Mouse (Mus musculus) adrenal gland (tissue): ENCODE measurements around the gene Mt4.
"Not testable (repeated sequence)": the region's sequence is repeated elsewhere in the genome, so short reads cannot be mapped to it uniquely, and the experiment has no call there.

Source experiments
- intact Hi-C: fragments of 180-260 bp; cut with DNase I; formaldehyde crosslinking; loops from one replicate; pipeline ENCODE4 v1.15.1; 2025

Mt4 gene

DNA sequence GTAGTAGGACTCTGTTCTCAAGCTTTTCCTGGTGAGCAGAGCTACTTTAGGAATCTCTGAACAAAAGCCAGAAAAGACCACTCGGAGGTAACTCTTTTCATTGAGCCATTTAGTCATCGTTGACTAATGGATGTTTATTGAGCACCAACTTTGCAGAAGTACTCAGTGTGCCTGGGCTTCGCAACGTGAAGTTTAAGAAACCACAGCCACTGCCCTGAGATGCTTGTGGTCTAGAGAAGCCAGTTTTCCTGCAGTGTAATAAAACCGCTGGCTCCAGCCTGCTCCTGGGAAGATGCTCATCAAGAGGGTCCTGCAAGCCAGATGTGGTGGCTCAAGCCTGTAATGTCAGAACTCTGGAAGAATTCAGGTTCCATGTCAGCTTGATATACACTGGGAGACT lies 4.9 kb upstream of the Mt4 start:
- intact Hi-C loops: no loop called here

DNA sequence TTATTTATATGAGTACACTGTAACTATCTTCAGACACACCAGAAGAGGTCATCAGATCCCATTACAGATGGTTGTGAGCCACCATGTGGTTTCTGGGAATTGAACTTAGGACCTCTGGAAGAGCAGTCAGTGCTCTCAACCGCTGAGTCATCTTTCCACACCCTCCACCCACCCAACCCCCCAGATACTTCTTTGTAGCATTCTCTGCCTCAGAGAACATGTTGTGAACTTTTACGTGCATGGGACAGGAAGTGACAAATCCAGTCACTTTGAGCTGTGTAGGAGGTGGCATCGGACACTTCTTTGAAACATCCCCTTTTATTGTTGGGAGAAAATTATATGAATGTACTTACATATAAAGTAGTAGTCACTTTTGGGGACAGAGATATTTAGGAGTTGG lies 2.4 kb upstream of the Mt4 start:
- intact Hi-C loops: not testable (repeated sequence)

DNA sequence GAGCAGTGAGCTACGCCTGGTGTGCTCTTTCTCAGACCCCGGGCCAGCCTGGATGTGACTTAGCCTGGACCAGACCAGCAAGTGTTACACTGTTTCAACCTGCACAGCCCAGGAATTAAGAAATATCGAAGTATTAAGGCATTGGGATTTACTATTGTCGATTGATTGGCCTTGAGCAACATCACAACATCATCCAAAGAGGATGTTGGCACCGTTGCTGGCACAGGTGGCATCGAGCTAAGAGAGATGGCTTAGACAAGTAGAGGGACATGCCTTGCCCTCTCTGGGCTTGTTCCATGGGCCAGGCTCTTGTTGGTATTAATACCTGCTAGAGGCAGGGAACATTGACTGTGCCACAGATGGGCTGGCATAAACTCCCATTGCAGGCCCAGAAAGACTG lies 1.4 kb upstream of the Mt4 start:
- intact Hi-C loops: no loop called here

DNA sequence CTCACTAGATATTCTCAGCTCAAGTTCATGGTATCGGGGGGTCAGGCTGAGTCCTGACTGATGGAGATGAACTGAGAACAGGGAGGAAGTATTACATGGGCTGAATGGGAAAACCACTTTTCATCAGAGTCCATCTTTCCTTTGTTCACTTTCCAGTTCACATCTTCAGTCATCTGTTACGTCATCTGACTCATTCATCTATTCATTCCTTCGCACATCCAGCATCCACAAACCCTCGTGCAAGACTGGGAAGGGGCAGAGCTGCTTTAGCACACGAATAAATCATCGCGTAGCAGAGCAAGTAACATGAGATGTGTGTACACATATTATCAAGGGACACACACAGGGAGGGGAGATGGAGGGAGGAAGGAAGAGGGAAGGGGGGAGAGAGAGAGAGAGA lies 805 bp upstream of the Mt4 start:
- intact Hi-C loops: no loop called here

DNA sequence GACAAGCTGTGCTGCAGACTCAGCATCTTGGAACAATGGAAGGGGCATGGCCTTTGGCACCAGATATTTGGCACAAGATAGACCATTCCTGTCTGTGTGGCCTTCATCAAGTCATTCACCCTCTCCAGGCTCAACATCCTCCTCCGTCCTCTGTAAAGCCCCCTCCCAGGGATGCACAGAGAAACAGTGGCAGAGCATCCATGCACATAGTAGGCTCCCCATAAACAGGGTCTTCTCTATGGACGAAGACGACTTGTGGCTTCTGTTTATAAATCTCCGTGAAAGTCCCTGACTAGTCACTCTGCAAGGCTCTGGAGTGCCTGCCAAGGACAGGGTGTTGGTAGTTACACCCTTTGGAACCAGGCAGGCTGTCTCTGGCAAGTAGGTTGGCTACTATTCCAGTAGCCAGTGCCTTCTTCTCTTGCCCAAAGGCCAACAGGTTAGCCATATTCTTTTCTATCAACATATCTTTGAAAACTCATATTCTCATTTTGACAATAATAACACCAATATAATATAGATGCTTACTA lies 3.3 kb downstream of the Mt4 start:
- intact Hi-C loops: no loop called here

DNA sequence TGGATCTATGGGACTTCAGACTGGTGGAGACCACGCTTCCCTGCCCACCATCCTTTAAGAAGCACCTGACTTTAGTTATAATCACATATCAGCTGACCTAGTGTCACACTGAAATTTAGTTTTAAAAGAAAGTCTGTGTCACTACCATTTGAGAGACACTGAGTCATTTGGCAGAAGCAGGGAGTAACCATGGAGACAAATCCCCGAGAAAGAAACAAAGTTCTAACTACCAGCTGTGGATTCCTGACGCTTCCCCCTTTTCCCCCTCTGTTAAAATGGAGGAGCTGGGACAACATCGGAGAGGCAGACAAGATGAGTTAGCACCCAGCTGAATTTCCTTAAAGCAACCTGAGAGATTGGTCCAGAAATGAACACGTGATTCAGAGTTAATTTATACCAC lies 11.2 kb downstream of the Mt4 start:
- intact Hi-C loops: no loop called here

DNA sequence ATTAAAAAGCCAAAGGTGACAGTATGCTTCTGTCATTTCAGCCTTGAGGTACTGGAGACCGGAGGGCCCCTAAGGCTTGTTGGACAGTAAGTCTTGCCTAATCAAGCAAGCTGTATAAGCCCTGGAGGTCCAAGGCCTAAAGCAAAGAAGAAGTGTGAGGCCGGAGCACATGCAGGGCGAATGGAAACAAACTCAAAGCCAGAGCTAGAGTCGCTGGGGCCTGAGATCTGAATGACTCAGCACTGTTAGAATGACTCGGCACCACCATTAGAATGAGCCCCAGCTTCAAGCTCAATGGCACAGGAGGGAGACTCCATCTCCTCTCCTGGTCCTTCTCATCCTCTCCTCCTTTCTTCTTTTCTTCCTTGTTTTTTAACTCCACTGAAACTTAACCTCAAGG lies 13.9 kb downstream of the Mt4 start:
- intact Hi-C loops: loop anchor here (5.0 kb wide), 1 partner anchor 39 kb away; no protein-coding TSS in a partner anchor

DNA sequence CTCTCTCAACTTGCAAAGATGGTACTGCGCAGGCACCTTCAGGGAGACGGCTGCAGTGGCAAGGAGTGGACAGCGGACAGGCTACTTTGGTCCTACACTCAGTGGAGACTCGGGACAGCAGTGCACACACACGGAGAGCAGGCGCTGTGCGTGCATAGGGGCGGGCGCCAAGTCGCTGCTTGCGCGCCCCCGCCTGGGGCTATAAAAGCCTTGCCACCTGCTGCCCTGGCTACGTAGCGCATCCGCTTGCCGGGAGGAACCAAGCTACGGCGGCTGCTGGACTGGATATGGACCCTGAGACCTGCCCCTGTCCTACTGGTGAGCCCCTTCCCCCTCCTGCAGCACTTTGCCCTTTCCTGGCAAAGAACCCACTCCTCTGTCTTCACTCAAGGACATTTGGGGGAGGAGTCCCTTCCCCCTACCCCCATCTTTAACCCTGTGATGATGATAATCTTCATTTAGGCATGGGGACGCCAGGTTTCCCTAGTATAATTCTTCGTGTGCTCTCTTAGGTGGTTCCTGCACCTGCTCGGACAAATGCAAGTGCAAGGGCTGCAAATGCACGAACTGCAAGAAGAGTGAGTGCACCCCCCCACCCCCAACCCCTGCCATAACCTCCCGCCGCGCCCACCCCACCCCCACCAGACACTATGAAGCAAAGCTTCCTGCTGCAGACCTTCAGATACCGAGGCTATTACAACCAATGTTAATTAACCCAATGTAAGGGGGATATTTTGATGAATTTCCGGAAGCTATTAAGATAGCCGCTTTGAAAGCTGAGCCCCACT lies 15.7 kb downstream of the Mt4 start, which contains the start of gene Mt3:
Gene Mt3 (plus strand): TSS at position 95 of the 788 bp plus-strand sequence.
- intact Hi-C loops: loop anchor here (5.0 kb wide), 1 partner anchor 40 kb away; no protein-coding TSS in a partner anchor

DNA sequence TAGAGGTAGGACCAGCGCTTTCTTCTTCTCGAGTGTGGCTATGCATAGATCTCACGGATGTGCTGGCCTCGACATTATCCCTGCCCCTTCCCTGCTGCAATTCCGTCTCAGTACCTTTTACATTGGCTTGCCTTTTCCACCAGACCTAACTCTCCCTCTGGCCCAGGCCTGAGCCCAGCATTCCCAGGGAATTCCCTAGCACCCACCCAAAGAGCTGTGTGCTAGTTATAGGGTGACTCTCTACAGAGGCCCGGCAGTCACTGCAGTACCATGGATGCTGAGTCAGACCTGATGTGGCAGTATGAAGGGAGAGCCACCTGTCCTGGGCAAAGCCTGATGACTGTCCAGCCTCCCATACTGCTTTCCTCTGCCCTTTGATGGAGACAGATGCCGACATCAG lies 16.5 kb downstream of the Mt4 start:
- intact Hi-C loops: loop anchor here (5.0 kb wide), 1 partner anchor 41 kb away; no protein-coding TSS in a partner anchor

DNA sequence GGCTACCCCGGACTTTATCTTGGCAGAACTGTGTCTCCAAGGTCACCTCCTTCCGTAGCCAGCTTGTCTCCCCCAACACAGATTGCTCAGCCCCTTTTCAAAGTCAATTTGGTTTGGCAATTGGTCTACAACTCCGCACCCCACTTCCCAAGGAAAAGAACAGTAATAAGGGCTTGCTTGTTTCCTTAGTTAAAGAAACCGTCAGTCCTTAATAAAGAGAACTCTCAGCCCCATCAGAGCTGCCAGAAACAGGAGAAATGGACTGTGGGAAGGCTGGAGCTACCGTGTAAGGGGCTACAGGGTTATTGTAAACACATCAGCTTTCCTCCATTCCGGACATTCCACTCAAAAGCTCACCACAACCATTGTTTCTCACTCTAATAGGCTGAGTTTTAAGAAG lies 17.5 kb downstream of the Mt4 start:
- intact Hi-C loops: loop anchor here (5.0 kb wide), 1 partner anchor 42 kb away; no protein-coding TSS in a partner anchor

DNA sequence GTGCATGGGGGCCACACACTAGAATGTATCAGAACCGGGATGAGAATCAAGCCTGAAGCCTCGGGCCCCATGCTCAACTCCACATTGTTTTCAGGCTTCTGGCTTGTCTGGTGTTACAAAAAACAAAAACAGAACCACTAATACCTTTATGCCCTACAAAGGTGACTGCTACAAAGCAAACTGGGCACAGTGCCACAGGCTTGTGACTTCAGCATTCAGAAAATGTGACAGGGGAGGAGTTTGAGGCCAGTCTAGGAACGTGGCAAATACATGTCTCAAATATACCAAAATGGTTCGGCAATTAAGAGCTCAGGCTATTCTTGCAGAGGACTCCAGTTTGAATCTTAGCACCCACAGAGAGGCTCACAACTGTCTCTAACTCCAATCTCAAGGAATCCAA lies 19.1 kb downstream of the Mt4 start:
- intact Hi-C loops: no loop called here

DNA sequence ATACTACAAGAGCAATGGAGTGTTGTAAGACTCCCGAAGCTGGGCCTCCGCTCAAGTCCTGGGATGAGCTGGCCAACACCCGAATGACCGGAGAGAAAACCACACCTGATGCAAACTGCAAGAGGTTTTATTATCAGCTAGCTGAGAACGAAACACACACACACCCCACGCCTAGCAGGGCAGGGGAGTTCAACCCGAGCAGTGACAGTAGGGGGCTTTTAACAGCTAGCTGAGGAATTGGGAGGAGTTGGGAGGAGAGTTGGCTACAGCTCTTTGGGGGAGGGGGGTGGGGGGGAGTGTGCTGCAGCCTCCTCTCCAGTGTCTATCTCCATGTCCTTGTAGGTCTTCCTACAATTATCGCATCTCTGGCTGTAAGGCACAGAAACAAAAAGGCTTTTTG lies 28.8 kb downstream of the Mt4 start:
- intact Hi-C loops: loop anchor here (2.0 kb wide), 1 partner anchor 33 kb away; no protein-coding TSS in a partner anchor

DNA sequence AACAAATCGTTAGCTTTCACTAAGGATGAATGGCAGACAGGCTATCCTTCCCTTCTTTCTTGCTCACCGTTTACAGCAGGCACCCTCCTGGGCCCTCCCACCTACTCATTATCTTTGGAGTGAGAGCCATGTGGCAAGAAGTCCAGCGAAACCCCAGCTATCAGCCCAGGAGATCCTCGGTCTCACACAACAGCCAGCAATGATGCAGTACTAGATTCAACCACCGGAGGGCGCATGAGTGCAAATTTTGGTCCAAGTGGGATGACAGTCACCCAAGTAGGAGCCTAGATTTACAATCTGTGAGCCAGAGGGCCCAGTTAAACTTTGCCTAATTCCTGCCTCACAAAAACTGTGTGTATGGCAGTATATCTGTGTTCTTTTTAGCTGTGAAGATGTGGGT lies 30.2 kb downstream of the Mt4 start:
- intact Hi-C loops: loop anchor here (2.0 kb wide), 1 partner anchor 32 kb away; no protein-coding TSS in a partner anchor

DNA sequence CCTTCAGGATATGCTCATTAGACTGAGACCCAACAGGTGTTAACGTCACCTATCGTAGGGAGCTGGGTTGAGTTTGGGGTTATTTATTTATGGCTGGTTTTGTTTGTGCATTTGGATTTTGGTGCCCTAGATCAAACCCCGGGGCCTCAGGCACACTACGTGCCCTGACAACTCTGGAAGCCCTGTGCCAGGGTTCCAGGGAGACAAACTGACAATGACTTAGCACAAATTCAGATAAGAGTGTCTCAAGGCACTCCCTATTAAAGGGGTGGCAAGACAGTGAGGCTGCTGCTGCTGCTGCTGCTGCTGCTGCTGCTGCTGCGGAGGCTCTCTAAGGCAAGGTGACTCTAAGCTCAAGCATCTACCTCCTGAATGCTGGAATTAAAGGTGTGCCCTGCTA lies 32.5 kb downstream of the Mt4 start:
- intact Hi-C loops: no loop called here

DNA sequence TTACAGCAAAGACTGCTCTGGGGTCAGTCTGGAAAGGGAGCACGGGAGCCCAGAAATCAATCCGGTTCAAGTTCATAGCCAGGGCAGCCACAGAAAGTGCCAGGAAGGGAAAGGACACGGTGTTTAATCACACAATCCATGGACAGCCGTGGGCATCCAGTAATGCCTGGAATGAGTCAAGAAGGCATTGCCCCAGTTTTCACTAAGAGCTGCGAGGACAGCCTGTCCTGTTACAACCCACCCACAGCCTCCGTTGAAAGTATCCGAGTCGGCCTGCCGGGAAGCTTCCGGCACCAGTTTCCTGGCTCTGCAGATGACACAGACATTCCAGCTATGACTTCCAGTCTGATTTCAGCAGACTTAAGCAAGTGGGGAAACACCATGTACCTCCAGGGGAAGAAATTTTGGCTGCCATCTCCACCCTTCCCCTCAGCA lies 34.3 kb downstream of the Mt4 start:
- intact Hi-C loops: no loop called here

DNA sequence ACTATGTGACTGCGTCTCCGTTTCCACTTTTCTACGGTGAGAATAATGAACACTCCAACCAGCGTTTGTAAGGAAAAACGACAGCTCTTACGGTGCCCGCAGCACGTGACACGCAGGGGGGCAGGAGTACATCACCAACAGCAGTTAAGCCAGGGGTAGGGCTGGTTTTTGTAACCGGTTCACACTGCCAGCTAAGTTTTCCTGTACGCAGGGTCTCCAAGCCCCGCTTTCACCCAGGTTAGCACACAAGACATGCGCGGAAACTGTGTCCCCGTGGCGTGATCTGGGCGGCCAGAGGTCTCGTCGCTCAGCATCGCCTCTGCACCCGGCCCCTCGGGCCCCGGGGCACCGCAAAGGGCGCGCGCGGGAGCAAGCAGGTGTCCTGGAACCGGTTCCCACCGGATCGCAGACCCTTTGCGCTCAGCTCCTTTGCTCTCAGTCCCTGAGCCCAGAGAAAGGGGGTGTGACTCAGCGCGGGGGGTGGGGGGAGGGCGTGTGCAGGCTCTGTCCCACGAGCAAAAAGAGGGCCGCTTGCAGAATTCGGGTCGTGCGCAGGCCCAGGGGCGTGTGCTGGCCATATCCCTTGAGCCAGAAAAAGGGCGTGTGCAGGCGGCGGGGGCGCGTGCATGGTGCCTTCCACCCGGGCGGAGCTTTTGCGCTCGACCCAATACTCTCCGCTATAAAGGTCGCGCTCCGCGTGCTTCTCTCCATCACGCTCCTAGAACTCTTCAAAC lies 35.2 kb downstream of the Mt4 start, which contains the start of gene Mt2:
Gene Mt2 (plus strand): TSS at position 590 of the 734 bp plus-strand sequence.
- intact Hi-C loops: no loop called here

DNA sequence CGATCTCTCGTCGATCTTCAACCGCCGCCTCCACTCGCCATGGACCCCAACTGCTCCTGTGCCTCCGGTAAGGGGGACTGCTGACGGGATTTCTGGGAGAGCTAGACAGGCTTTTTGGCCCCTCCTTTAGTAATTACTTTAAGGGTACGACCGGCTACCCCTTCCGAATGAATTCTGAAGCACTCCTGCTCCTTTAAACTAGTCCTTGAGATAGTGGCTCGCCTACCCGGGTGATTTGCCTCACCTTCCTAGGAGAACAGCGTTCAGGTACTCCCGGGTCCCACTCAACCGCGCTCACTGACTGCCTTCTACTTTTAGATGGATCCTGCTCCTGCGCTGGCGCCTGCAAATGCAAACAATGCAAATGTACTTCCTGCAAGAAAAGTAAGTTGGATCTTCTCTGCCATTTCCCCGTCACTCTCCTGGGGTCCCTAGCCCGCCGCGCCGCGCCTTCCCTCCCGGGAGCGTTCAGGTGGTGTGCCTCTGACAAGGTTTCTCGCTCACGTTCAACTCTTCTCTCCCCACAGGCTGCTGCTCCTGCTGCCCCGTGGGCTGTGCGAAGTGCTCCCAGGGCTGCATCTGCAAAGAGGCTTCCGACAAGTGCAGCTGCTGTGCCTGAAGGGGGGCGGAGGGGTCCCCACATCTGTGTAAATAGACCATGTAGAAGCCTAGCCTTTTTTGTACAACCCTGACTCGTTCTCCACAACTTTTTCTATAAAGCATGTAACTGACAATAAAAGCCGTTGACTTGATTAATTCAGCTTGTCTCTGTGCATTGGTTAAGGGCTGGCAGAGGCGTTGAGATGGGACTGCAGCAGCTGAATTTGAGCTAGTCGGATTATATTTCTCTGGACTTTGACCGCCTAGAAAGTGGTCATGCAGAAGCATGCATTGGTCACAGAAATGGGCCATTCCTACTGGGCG lies 36.1 kb downstream of the Mt4 start:
- intact Hi-C loops: no loop called here

DNA sequence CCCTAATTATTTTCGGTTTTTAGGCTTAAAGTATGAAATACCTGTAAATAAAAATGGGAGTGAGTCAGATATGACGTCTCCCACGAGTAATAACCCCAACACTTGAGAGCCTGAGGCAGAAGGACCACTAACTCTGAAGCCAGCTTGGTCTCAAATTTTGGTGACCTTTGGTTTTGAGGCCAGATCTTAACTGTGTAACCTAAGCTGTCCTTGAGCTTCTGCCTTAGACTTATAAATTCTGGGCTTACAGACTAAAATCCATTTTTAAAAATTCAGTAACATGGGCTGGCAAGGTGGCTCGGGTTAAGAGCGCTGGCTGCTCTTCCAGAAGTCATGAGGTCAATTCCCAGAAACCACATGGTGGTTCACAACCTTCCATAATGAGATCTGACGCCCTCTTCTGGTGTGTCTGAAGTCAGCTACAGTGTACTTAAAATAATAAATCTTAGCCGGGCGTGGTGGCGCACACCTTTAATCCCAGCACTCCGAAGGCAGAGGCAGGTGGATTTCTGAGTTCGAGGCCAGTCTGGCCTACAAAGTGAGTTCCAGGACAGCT lies 36.9 kb downstream of the Mt4 start:
- intact Hi-C loops: no loop called here

DNA sequence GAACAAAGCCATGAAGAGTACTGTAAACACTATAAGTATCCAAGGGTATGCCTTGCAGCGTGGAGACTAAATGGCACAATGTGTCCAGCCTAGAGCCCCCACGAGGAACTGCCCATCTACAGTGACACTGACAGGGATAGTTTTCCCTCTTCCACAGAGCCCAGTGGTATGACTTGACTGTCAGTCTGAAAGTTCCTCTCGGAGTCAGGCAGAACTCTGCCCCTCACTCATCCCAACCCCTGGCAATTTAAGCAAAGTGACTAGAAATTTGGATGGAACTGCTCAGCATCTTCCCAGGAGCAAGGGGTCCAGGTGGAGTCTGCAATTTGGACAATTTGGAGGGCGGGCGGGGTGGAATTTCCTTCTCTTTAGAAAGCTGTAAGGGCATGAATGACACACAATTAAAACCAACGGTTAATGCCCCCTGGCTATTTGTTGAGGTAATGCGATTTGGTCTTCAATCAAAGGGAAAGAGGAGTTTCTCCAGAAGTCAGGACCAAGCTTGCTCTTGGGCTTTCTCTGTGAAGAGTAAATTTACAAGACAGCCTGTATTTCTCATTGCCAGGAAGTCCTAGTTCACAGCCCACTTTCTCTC lies 37.7 kb downstream of the Mt4 start:
- intact Hi-C loops: no loop called here

DNA sequence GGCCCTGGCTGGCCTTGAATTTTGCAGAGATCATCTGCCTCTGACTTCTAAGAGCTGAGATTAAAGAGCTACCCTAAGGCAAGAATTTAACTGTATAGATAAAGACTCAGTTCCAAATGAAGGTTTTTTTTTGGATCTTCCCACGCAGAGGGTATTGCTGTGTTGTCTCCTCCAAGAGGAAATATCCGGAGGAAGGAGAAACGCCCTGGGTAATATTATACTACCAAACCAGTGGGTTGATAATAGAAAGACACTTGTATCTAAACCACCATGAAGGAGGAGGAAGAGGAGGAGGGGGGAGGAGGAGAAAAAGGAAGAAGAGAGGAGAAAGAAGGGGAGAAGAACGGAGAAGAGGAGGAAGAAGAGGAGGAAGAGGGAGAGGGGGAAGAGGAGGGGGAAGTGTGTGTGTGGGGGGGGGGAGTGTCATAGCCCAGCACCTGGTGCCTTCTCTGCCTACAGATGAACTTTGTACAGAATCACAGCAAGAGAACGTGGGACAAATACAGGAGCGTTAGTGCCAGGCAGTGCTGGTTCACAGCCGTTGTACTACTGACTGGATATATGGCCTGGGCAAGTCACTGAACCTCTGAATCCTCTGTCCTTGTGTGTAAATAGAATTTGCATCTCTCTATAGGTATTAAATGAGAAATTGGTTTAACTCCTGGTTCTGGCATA lies 40.9 kb downstream of the Mt4 start:
- intact Hi-C loops: no loop called here
